Mouse (Mus musculus): ENCODE measurements at regions not wholly inside any gene's neighbourhood (a gene's known extent, or its start where the extent isn't known, plus 50 kb on each side); places are given as distances from the start of the nearest gene placed in this dataset.

GRCm38 (mm10) chr13:25893150-25893549 is 622.8 kb upstream of the Nrsn1 start:
- ATAC-seq (ENCODE audit: low FRiP score, low TSS enrichment): 0 out of 2 replicates have a peak, but pooled peaks have one; percentile 51
- 16% methylated on average over 2 of the region's 2 CpGs for WGBS
- no peaks in the 10 kb centered on the region for H3K4me1 ChIP-seq (ENCODE audit: insufficient read depth, low read length)

GRCm38 (mm10) chr13:25882818-25883217 is 612.5 kb upstream of the Nrsn1 start:
- ATAC-seq (ENCODE audit: low FRiP score, low TSS enrichment): no peak
- WGBS: 86% methylated on average over 4 of the region's 4 CpGs
- Histone ChIP-seq H3K9me3 (ENCODE audit: low read length) (no peaks in the 10 kb centered on the region), H3K27ac (ENCODE audit: low read length) (no peak overlapping the region), H3K4me2 (replicated peaks; ENCODE audit: low read depth, low read length) (no peak overlapping the region), H3K36me3 (ENCODE audit: insufficient read depth, low read length) (no peaks in the 10 kb centered on the region), H3K9ac (replicated peaks; ENCODE audit: low read length) (no peak overlapping the region), H3K27me3 (ENCODE audit: insufficient read depth, low read length) (no peaks in the 10 kb centered on the region), H3K4me3 (ENCODE audit: low read length) (no peak overlapping the region), H3K4me1 (ENCODE audit: insufficient read depth, low read length) (no peaks in the 10 kb centered on the region)

More at GRCm38 (mm10) chr13:25893150-25893549, 622.8 kb upstream of the Nrsn1 start:
- Histone ChIP-seq H3K27ac (ENCODE audit: low read length) (no peak overlapping the region), H3K4me2 (replicated peaks; ENCODE audit: low read depth, low read length) (no peak overlapping the region), H3K36me3 (ENCODE audit: insufficient read depth, low read length) (no peaks in the 10 kb centered on the region), H3K27me3 (ENCODE audit: insufficient read depth, low read length) (no peaks in the 10 kb centered on the region), H3K4me3 (ENCODE audit: low read length) (no peak overlapping the region), H3K9me3 (ENCODE audit: low read length) (no peaks in the 10 kb centered on the region), H3K9ac (replicated peaks; ENCODE audit: low read length) (no peak overlapping the region)

- H3K27ac ChIP-seq (ENCODE audit: low read length): no peak overlapping the region
- H3K9me3 ChIP-seq (ENCODE audit: low read length): no peaks in the 10 kb centered on the region
- no peak overlapping the region for H3K9ac ChIP-seq (replicated peaks; ENCODE audit: low read length)
- H3K27me3 ChIP-seq (ENCODE audit: insufficient read depth, low read length): no peaks in the 10 kb centered on the region
- no peak overlapping the region for H3K4me2 ChIP-seq (replicated peaks; ENCODE audit: low read depth, low read length)
- H3K4me3 ChIP-seq (ENCODE audit: low read length): no peak overlapping the region
- no peaks in the 10 kb centered on the region for H3K36me3 ChIP-seq (ENCODE audit: insufficient read depth, low read length)
- 82% methylated on average over 1 of the region's 1 CpGs for WGBS
- no peaks in the 10 kb centered on the region for H3K4me1 ChIP-seq (ENCODE audit: insufficient read depth, low read length)
- no peak for ATAC-seq (ENCODE audit: low FRiP score, low TSS enrichment)
Observed at GRCm38 (mm10) chr13:25868923-25869322, 598.6 kb upstream of the Nrsn1 start.

GRCm38 (mm10) chr13:25858207-25858606 is 587.9 kb upstream of the Nrsn1 start:
- H3K27ac ChIP-seq (ENCODE audit: low read length): no peak overlapping the region
- no peaks in the 10 kb centered on the region for H3K4me1 ChIP-seq (ENCODE audit: insufficient read depth, low read length)
- no peak overlapping the region for H3K4me3 ChIP-seq (ENCODE audit: low read length)
- H3K9ac ChIP-seq (replicated peaks; ENCODE audit: low read length): no peak overlapping the region
- no peaks in the 10 kb centered on the region for H3K36me3 ChIP-seq (ENCODE audit: insufficient read depth, low read length)
- H3K4me2 ChIP-seq (replicated peaks; ENCODE audit: low read depth, low read length): no peak overlapping the region
- H3K27me3 ChIP-seq (ENCODE audit: insufficient read depth, low read length): no peaks in the 10 kb centered on the region
- H3K9me3 ChIP-seq (ENCODE audit: low read length): no peaks in the 10 kb centered on the region
- no peak for ATAC-seq (ENCODE audit: low FRiP score, low TSS enrichment)

GRCm38 (mm10) chr13:25857569-25857968 is 587.3 kb upstream of the Nrsn1 start:
- no peaks in the 10 kb centered on the region for H3K36me3 ChIP-seq (ENCODE audit: insufficient read depth, low read length)
- no peak for ATAC-seq (ENCODE audit: low FRiP score, low TSS enrichment)
- WGBS: 71% methylated on average over 3 of the region's 3 CpGs
- no peak overlapping the region for H3K27ac ChIP-seq (ENCODE audit: low read length)
- no peak overlapping the region for H3K4me2 ChIP-seq (replicated peaks; ENCODE audit: low read depth, low read length)
- H3K27me3 ChIP-seq (ENCODE audit: insufficient read depth, low read length): no peaks in the 10 kb centered on the region
- H3K4me3 ChIP-seq (ENCODE audit: low read length): no peak overlapping the region
- no peak overlapping the region for H3K9ac ChIP-seq (replicated peaks; ENCODE audit: low read length)
- no peaks in the 10 kb centered on the region for H3K4me1 ChIP-seq (ENCODE audit: insufficient read depth, low read length)
- H3K9me3 ChIP-seq (ENCODE audit: low read length): no peaks in the 10 kb centered on the region

GRCm38 (mm10) chr13:25857096-25857495 is 586.8 kb upstream of the Nrsn1 start:
- H3K4me1 ChIP-seq (ENCODE audit: insufficient read depth, low read length): no peaks in the 10 kb centered on the region
- no peak overlapping the region for H3K4me3 ChIP-seq (ENCODE audit: low read length)
- no peak overlapping the region for H3K27ac ChIP-seq (ENCODE audit: low read length)
- H3K9ac ChIP-seq (replicated peaks; ENCODE audit: low read length): no peak overlapping the region
- no peaks in the 10 kb centered on the region for H3K27me3 ChIP-seq (ENCODE audit: insufficient read depth, low read length)
- no peak overlapping the region for H3K4me2 ChIP-seq (replicated peaks; ENCODE audit: low read depth, low read length)
- WGBS: 88% methylated on average over 3 of the region's 3 CpGs
- ATAC-seq (ENCODE audit: low FRiP score, low TSS enrichment): no peak
- H3K36me3 ChIP-seq (ENCODE audit: insufficient read depth, low read length): no peaks in the 10 kb centered on the region
- no peaks in the 10 kb centered on the region for H3K9me3 ChIP-seq (ENCODE audit: low read length)

GRCm38 (mm10) chr13:25856549-25856948 is 586.2 kb upstream of the Nrsn1 start:
- WGBS: 91% methylated on average over 2 of the region's 2 CpGs
- no peak overlapping the region for H3K27ac ChIP-seq (ENCODE audit: low read length)
- no peaks in the 10 kb centered on the region for H3K27me3 ChIP-seq (ENCODE audit: insufficient read depth, low read length)
- H3K9me3 ChIP-seq (ENCODE audit: low read length): no peaks in the 10 kb centered on the region
- no peak overlapping the region for H3K4me2 ChIP-seq (replicated peaks; ENCODE audit: low read depth, low read length)
- H3K4me1 ChIP-seq (ENCODE audit: insufficient read depth, low read length): no peaks in the 10 kb centered on the region
- no peak overlapping the region for H3K9ac ChIP-seq (replicated peaks; ENCODE audit: low read length)
- no peaks in the 10 kb centered on the region for H3K36me3 ChIP-seq (ENCODE audit: insufficient read depth, low read length)
- no peak for ATAC-seq (ENCODE audit: low FRiP score, low TSS enrichment)
- H3K4me3 ChIP-seq (ENCODE audit: low read length): no peak overlapping the region

GRCm38 (mm10) chr13:25848156-25848555 is 577.9 kb upstream of the Nrsn1 start:
- Histone ChIP-seq H3K9ac (replicated peaks; ENCODE audit: low read length) (no peak overlapping the region), H3K9me3 (ENCODE audit: low read length) (no peaks in the 10 kb centered on the region), H3K4me3 (ENCODE audit: low read length) (no peak overlapping the region), H3K4me1 (ENCODE audit: insufficient read depth, low read length) (no peaks in the 10 kb centered on the region), H3K4me2 (replicated peaks; ENCODE audit: low read depth, low read length) (no peak overlapping the region), H3K27me3 (ENCODE audit: insufficient read depth, low read length) (no peaks in the 10 kb centered on the region), H3K27ac (ENCODE audit: low read length) (no peak overlapping the region), H3K36me3 (ENCODE audit: insufficient read depth, low read length) (no peaks in the 10 kb centered on the region)
- ATAC-seq (ENCODE audit: low FRiP score, low TSS enrichment): no peak
- WGBS: 68% methylated on average over 4 of the region's 4 CpGs

GRCm38 (mm10) chr13:25838237-25838636 is 567.9 kb upstream of the Nrsn1 start:
- no peaks in the 10 kb centered on the region for H3K9me3 ChIP-seq (ENCODE audit: low read length)
- H3K4me3 ChIP-seq (ENCODE audit: low read length): no peak overlapping the region
- no peak overlapping the region for H3K9ac ChIP-seq (replicated peaks; ENCODE audit: low read length)
- no peak overlapping the region for H3K27ac ChIP-seq (ENCODE audit: low read length)
- H3K4me2 ChIP-seq (replicated peaks; ENCODE audit: low read depth, low read length): no peak overlapping the region
- no peak for ATAC-seq (ENCODE audit: low FRiP score, low TSS enrichment)
- no peaks in the 10 kb centered on the region for H3K27me3 ChIP-seq (ENCODE audit: insufficient read depth, low read length)
- 89% methylated on average over 4 of the region's 4 CpGs for WGBS
- H3K36me3 ChIP-seq (ENCODE audit: insufficient read depth, low read length): no peaks in the 10 kb centered on the region
- H3K4me1 ChIP-seq (ENCODE audit: insufficient read depth, low read length): no peaks in the 10 kb centered on the region

- no peaks in the 10 kb centered on the region for H3K36me3 ChIP-seq (ENCODE audit: insufficient read depth, low read length)
- 45% methylated on average over 8 of the region's 8 CpGs for WGBS
Observed at GRCm38 (mm10) chr13:25829146-25829924, 559.0 kb upstream of the Nrsn1 start.

More at GRCm38 (mm10) chr13:25829146-25829924, 559.0 kb upstream of the Nrsn1 start:
- no peak overlapping the region for H3K9ac ChIP-seq (replicated peaks; ENCODE audit: low read length)
- H3K27me3 ChIP-seq (ENCODE audit: insufficient read depth, low read length): no peaks in the 10 kb centered on the region
- no peak overlapping the region for H3K4me3 ChIP-seq (ENCODE audit: low read length)
- no peaks in the 10 kb centered on the region for H3K4me1 ChIP-seq (ENCODE audit: insufficient read depth, low read length)
- peak; percentile 74 for ATAC-seq (ENCODE audit: low FRiP score, low TSS enrichment)
- H3K9me3 ChIP-seq (ENCODE audit: low read length): no peaks in the 10 kb centered on the region
- no peak overlapping the region for H3K4me2 ChIP-seq (replicated peaks; ENCODE audit: low read depth, low read length)
- peak overlapping the region; percentile 68 for H3K27ac ChIP-seq (ENCODE audit: low read length)

Measured in kidney, embryonic 16.5 days (tissue).